Mouse (Mus musculus) MEL (cell line): Measurements from ENCODE around the gene Naaladl2. TPM values are rescaled to one million over a fixed set of nuclear protein-coding genes. Genes with fewer than 3 reads are reported as not detected.

Experiments
- DNase-seq: peaks from one replicate; pipeline ENCODE4 v3.0.0; 2011; ENCODE audit warnings: low read depth, low spot score
- H3K27ac ChIP-seq: 2 replicates; pipeline ENCODE4 v1.5.1; 2012; ENCODE audit warnings: low read depth, mild to moderate bottlenecking, control low read depth, low read length, moderate library complexity; ENCODE audit not compliant: control insufficient read depth
- H3K27me3 ChIP-seq, 2 experiments: fragments of 150-350 bp in 1 of 2; sonication (generic) in 1 of 2; 2 replicates each; pipeline ENCODE4 v1.6.1; 2012; ENCODE audit warnings: low read length in 2 of 2, mild to moderate bottlenecking in 2 of 2, improper control_type of control experiment in 1 of 2, moderate library complexity in 1 of 2; ENCODE audit not compliant: insufficient read depth in 2 of 2, control insufficient read depth in 1 of 2
- H3K36me3 ChIP-seq, 2 experiments: 2 replicates each; pipeline ENCODE4 v1.6.1; 2012 to 2014; ENCODE audit warnings: low read length in 2 of 2, improper control_type of control experiment in 1 of 2, inconsistent platforms in 1 of 2, mild to moderate bottlenecking in 1 of 2; ENCODE audit not compliant: insufficient read depth in 2 of 2, control insufficient read depth in 1 of 2
- H3K4me1 ChIP-seq, 2 experiments: fragments of 150-350 bp in 1 of 2; sonication (generic) in 1 of 2; 2 replicates each; pipeline ENCODE4 v1.6.1; 2012; ENCODE audit warnings: low read length in 2 of 2, improper control_type of control experiment in 1 of 2, mild to moderate bottlenecking in 1 of 2; ENCODE audit not compliant: insufficient read depth in 2 of 2, control insufficient read depth in 1 of 2
- H3K4me3 ChIP-seq, 2 experiments: fragments of 150-350 bp in 1 of 2; sonication (generic) in 1 of 2; 2 replicates each; pipeline ENCODE4 v1.5.1; 2012; ENCODE audit warnings: low read depth in 2 of 2, low read length in 2 of 2, mild to moderate bottlenecking in 2 of 2, moderate library complexity in 2 of 2, control low read depth in 1 of 2, improper control_type of control experiment in 1 of 2; ENCODE audit not compliant: control insufficient read depth in 1 of 2, insufficient read depth in 1 of 2
- H3K79me2 ChIP-seq: 2 replicates; pipeline ENCODE4 v1.6.1; 2012; ENCODE audit warnings: mild to moderate bottlenecking, low read length, moderate library complexity; ENCODE audit not compliant: control insufficient read depth, poor library complexity, insufficient read depth
- H3K9ac ChIP-seq: 2 replicates; pipeline ENCODE4 v1.6.1; 2012; ENCODE audit warnings: low read depth, mild to moderate bottlenecking, control low read depth, low read length, moderate library complexity; ENCODE audit not compliant: control insufficient read depth, poor library complexity, severe bottlenecking
- H3K9me3 ChIP-seq: fragments of 150-350 bp; sonication (generic); replicated peaks from 2 replicates; pipeline ENCODE4 v1.6.1; 2012; ENCODE audit warnings: mild to moderate bottlenecking, low read length, improper control_type of control experiment, moderate library complexity; ENCODE audit not compliant: insufficient read depth
- BHLHE40 ChIP-seq: IDR thresholded peaks from 2 replicates; pipeline ENCODE4 v1.6.1; 2012; ENCODE audit warnings: low read depth, mild to moderate bottlenecking, inconsistent platforms, low read length, improper control_type of control experiment, borderline replicate concordance
- CHD1 ChIP-seq: IDR thresholded peaks from 2 replicates; pipeline ENCODE4 v1.6.1; 2012; ENCODE audit warnings: low read depth, mild to moderate bottlenecking, inconsistent platforms, low read length, improper control_type of control experiment
- EP300 ChIP-seq, 2 experiments: IDR thresholded peaks; 2 replicates each; pipeline ENCODE4 v1.6.1; 2011; ENCODE audit warnings: improper control_type of control experiment in 2 of 2, low read length in 2 of 2, low read depth in 1 of 2, mild to moderate bottlenecking in 1 of 2
- GABPA ChIP-seq: IDR thresholded peaks from 2 replicates; pipeline ENCODE4 v1.6.1; 2012; ENCODE audit warnings: low read depth, mild to moderate bottlenecking, inconsistent platforms, low read length, improper control_type of control experiment, moderate library complexity
- GATA1 ChIP-seq: IDR thresholded peaks from 2 replicates; pipeline ENCODE4 v1.6.1; 2011; ENCODE audit warnings: low read depth, low read length, improper control_type of control experiment
- JUND ChIP-seq: IDR thresholded peaks from 2 replicates; pipeline ENCODE4 v1.6.1; 2011; ENCODE audit warnings: low read depth, mild to moderate bottlenecking, improper control_type of control experiment, low read length
- MAX ChIP-seq: IDR thresholded peaks from 2 replicates; pipeline ENCODE4 v1.6.1; 2011; ENCODE audit warnings: low read length, improper control_type of control experiment
- MAZ ChIP-seq: IDR thresholded peaks from 2 replicates; pipeline ENCODE4 v1.6.1; 2012; ENCODE audit warnings: low read depth, mild to moderate bottlenecking, inconsistent platforms, low read length, improper control_type of control experiment
- MXI1 ChIP-seq: IDR thresholded peaks from 2 replicates; pipeline ENCODE4 v1.6.1; 2011; ENCODE audit warnings: mild to moderate bottlenecking, low read depth, low read length, improper control_type of control experiment
- MYB ChIP-seq: IDR thresholded peaks from 2 replicates; pipeline ENCODE4 v1.6.1; 2011; ENCODE audit warnings: mild to moderate bottlenecking, low read depth, low read length, improper control_type of control experiment
- NELFE ChIP-seq: IDR thresholded peaks from 2 replicates; pipeline ENCODE4 v1.6.1; 2011; ENCODE audit warnings: low read depth, low read length, improper control_type of control experiment
- RAD21 ChIP-seq: IDR thresholded peaks from 2 replicates; pipeline ENCODE4 v1.6.1; 2011; ENCODE audit warnings: mild to moderate bottlenecking, low read depth, low read length, improper control_type of control experiment
- RCOR1 ChIP-seq: IDR thresholded peaks from 2 replicates; pipeline ENCODE4 v1.6.1; 2012; ENCODE audit warnings: low read depth, mild to moderate bottlenecking, inconsistent platforms, low read length, improper control_type of control experiment
- SIN3A ChIP-seq: IDR thresholded peaks from 2 replicates; pipeline ENCODE4 v1.6.1; 2012; ENCODE audit warnings: low read length, improper control_type of control experiment, inconsistent platforms
- TAL1 ChIP-seq: IDR thresholded peaks from 2 replicates; pipeline ENCODE4 v1.6.1; 2012; ENCODE audit warnings: mild to moderate bottlenecking, inconsistent platforms, low read length, moderate library complexity, mixed read lengths
- TBP ChIP-seq: IDR thresholded peaks from 2 replicates; pipeline ENCODE4 v1.8.0; 2011; ENCODE audit warnings: low read depth, low read length, improper control_type of control experiment
- USF2 ChIP-seq, 2 experiments: IDR thresholded peaks; 2 replicates each; pipeline ENCODE4 v1.6.1; 2011 to 2012; ENCODE audit warnings: improper control_type of control experiment in 2 of 2, low read length in 2 of 2, borderline replicate concordance in 1 of 2, inconsistent platforms in 1 of 2, low read depth in 1 of 2, mild to moderate bottlenecking in 1 of 2; ENCODE audit not compliant: insufficient read depth in 1 of 2
- ZKSCAN1 ChIP-seq: IDR thresholded peaks from 2 replicates; pipeline ENCODE4 v1.6.1; 2012; ENCODE audit warnings: low read depth, mild to moderate bottlenecking, inconsistent platforms, low read length, improper control_type of control experiment, moderate library complexity
- ZMIZ1 ChIP-seq: IDR thresholded peaks from 2 replicates; pipeline ENCODE4 v1.6.1; 2012; ENCODE audit warnings: low read depth, mild to moderate bottlenecking, inconsistent platforms, low read length, improper control_type of control experiment, moderate library complexity
- ZNF384 ChIP-seq: IDR thresholded peaks from 2 replicates; pipeline ENCODE4 v1.6.1; 2012; ENCODE audit warnings: low read depth, mild to moderate bottlenecking, inconsistent platforms, low read length, improper control_type of control experiment
- polyA plus RNA-seq, 2 experiments: library from polyadenylated mRNA; stranded (reverse) in 1 of 2; unstranded in 1 of 2; fragments of >175 nt in 1 of 2; fragments of >200 nt in 1 of 2; gene quantifications; 2 replicates each; pipeline versions ENCODE4 v1.2.1 to v1.2.4; 2012; ENCODE audit warnings: low replicate concordance in 2 of 2, low read depth in 1 of 2; ENCODE audit not compliant: insufficient read length in 2 of 2, insufficient read depth in 1 of 2, missing spikeins in 1 of 2
- total RNA-seq: library from RNA; depleted of rRNA; stranded (reverse); fragments of 300-350 nt; gene quantifications from 2 replicates; pipeline ENCODE4 v1.2.3, GENCODE M21; 2012

The Naaladl2 gene
- total and polyA plus RNA-seq, 3 experiments: 0.17 TPM; not detected in 2

- TF ChIP-seq NELFE: peak; percentile 31
- TF ChIP-seq USF2 (IDR thresholded peaks at IDR 0.05; ENCODE audit: borderline replicate concordance in 1 of 2, insufficient read depth in 1 of 2, low read depth in 1 of 2, low read length in 2 of 2): no peak
- no peak for TF ChIP-seq ZNF384
- TF ChIP-seq CHD1: no peak
- TF ChIP-seq TBP: peak; percentile 87
- TF ChIP-seq MXI1: no peak; the same call in 1 of the 2 replicates
- peak; percentile 88 for TF ChIP-seq TAL1
- peak; percentile 72 for TF ChIP-seq MAX
- no peak for TF ChIP-seq GABPA
- TF ChIP-seq MAZ: no peak
These were observed 1216.0 kb downstream of the Naaladl2 start (continued) for GRCm38 (mm10) chr3:23928097-23928496.

- no peak for DNase-seq
- Histone ChIP-seq H3K9me3 (no peaks in the 10 kb centered on the region), H3K9ac (no peak overlapping the region), H3K27me3 (no peaks in the 10 kb centered on the region), H3K4me1 (no peaks in the 10 kb centered on the region), H3K79me2 (no peaks in the 10 kb centered on the region), H3K27ac (no peak overlapping the region), H3K4me3 (no peak overlapping the region), H3K36me3 (no peaks in the 10 kb centered on the region)
- TF ChIP-seq ZMIZ1: no peak
- TF ChIP-seq SIN3A: no peak
- no peak for TF ChIP-seq JUND
- no peak for TF ChIP-seq BHLHE40
- TF ChIP-seq EP300 (IDR thresholded peaks at IDR 0.05; ENCODE audit: low read depth in 1 of 2, low read length in 2 of 2): no peak
- TF ChIP-seq GATA1: no peak
- TF ChIP-seq CHD1: no peak
- TF ChIP-seq NELFE: no peak
- no peak for TF ChIP-seq MXI1
- no peak for TF ChIP-seq ZKSCAN1
- no peak for TF ChIP-seq MYB
These were observed 1236.4 kb downstream of the Naaladl2 start for GRCm38 (mm10) chr3:23907682-23908081.

GRCm38 (mm10) chr3:23865688-23866087, 1278.4 kb downstream of the Naaladl2 start:
- no peak overlapping the region for H3K4me3 ChIP-seq
- peak; percentile 12 for DNase-seq
- H3K36me3 ChIP-seq: peaks cover 0 to 3% of the 10 kb centered on the region in 2 experiments; a peak in 2 of 4 replicates
- no peak overlapping the region for H3K27ac ChIP-seq
- H3K9ac ChIP-seq: no peak overlapping the region
- no peaks in the 10 kb centered on the region; a peak in 1 of 4 replicates for H3K4me1 ChIP-seq
- no peak for TF ChIP-seq RAD21
- no peak for TF ChIP-seq NELFE
- peak; percentile 54 for TF ChIP-seq RCOR1
- TF ChIP-seq EP300 (IDR thresholded peaks at IDR 0.05; ENCODE audit: low read depth in 1 of 2, low read length in 2 of 2): 0 out of 4 replicates have a peak, but pooled peaks of 1 of the 2 experiments have one; percentile 10
- TF ChIP-seq ZKSCAN1: no peak
- TF ChIP-seq MAX: no peak
- TF ChIP-seq GATA1: peak; percentile 63
- no peak for TF ChIP-seq MYB
- TF ChIP-seq TAL1: no peak
- H3K27me3 ChIP-seq: no peaks in the 10 kb centered on the region
- H3K9me3 ChIP-seq: no peaks in the 10 kb centered on the region
- no peaks in the 10 kb centered on the region for H3K79me2 ChIP-seq
